Mouse (Mus musculus) cerebellum, adult 11 months (tissue): ENCODE results near the gene Gm20388.
"Not testable (repeated sequence)": the region's sequence is repeated elsewhere in the genome, so short reads cannot be mapped to it uniquely, and the experiment has no call there.

Experiments
- DNase-seq: peaks from one replicate; pipeline ENCODE4 v3.0.0; 2022

Gene Gm20388

GRCm38 (mm10) chr8:123420525-123421281 lies 3510.1 kb downstream of the Gm20388 start:
- no peak for DNase-seq

- no peak for DNase-seq
Measured at GRCm38 (mm10) chr8:123421325-123421724, 3510.7 kb downstream of the Gm20388 start.

GRCm38 (mm10) chr8:123422056-123422780 lies 3511.6 kb downstream of the Gm20388 start:
- peak; percentile 75 for DNase-seq

- no peak for DNase-seq
Measured at GRCm38 (mm10) chr8:123422781-123423159, 3512.1 kb downstream of the Gm20388 start.

GRCm38 (mm10) chr8:123423441-123423840 lies 3512.8 kb downstream of the Gm20388 start, which contains the start of gene Def8:
Def8 (plus strand) TSS chr8:123423527.
- DNase-seq: no peak

GRCm38 (mm10) chr8:123426511-123427509 lies 3516.2 kb downstream of the Gm20388 start:
- DNase-seq: no peak

- DNase-seq: no peak
Measured at GRCm38 (mm10) chr8:123427639-123428275, 3517.1 kb downstream of the Gm20388 start.

- DNase-seq: no peak
Measured at GRCm38 (mm10) chr8:123428343-123428893, 3517.8 kb downstream of the Gm20388 start.

GRCm38 (mm10) chr8:123428939-123429721 lies 3518.5 kb downstream of the Gm20388 start:
- no peak for DNase-seq

GRCm38 (mm10) chr8:123429722-123430013 lies 3519.0 kb downstream of the Gm20388 start:
- DNase-seq: not testable (repeated sequence)

- not testable (repeated sequence) for DNase-seq
Measured at GRCm38 (mm10) chr8:123430936-123431335, 3520.3 kb downstream of the Gm20388 start.

GRCm38 (mm10) chr8:123431616-123432365 lies 3521.2 kb downstream of the Gm20388 start:
- DNase-seq: no peak

- no peak for DNase-seq
Measured at GRCm38 (mm10) chr8:123432381-123432780, 3521.7 kb downstream of the Gm20388 start.

GRCm38 (mm10) chr8:123433241-123433974 lies 3522.8 kb downstream of the Gm20388 start:
- not testable (repeated sequence) for DNase-seq

- no peak for DNase-seq
Measured at GRCm38 (mm10) chr8:123441788-123442187, 3531.1 kb downstream of the Gm20388 start.

- DNase-seq: no peak
Measured at GRCm38 (mm10) chr8:123442351-123442750, 3531.7 kb downstream of the Gm20388 start.

- DNase-seq: peak; percentile 96
Measured at GRCm38 (mm10) chr8:123442871-123443575, 3532.4 kb downstream of the Gm20388 start.

GRCm38 (mm10) chr8:123443576-123443921 lies 3532.9 kb downstream of the Gm20388 start:
- no peak for DNase-seq

- DNase-seq: no peak
Measured at GRCm38 (mm10) chr8:123444131-123444530, 3533.5 kb downstream of the Gm20388 start.
